Mouse (Mus musculus): ENCODE measurements around the gene Uqcrc2.

GRCm38 (mm10) chr7:120635362-120635781, 396 bp downstream of the Uqcrc2 start:
- TF ChIP-seq POLR2A (IDR thresholded peaks at IDR 0.05; ENCODE audit: insufficient read depth, low read depth, low read length) (no peak), CTCF (IDR thresholded peaks at IDR 0.05; ENCODE audit: insufficient read depth, low read depth, low read length) (no peak)

Data from olfactory bulb, adult 2 months (tissue).